Mouse (Mus musculus): ENCODE data around the gene Fblim1. TPM values are rescaled to one million over a fixed set of nuclear protein-coding genes. Genes with fewer than 3 reads are reported as not detected.

The Fblim1 gene
- polyA plus RNA-seq, 1 experiment from 2014 or later = 34.9 TPM

- DNase-seq (ENCODE audit: low spot score) (no peak), ATAC-seq (ENCODE audit: insufficient read depth, low FRiP score, low TSS enrichment) (no peak)
- H3K27ac ChIP-seq (ENCODE audit: low read depth, low read length) = peak overlapping the region; percentile 99
- no peaks in the 10 kb centered on the region for H3K9me3 ChIP-seq (ENCODE audit: control insufficient read depth, low read length)
- H3K9ac ChIP-seq (ENCODE audit: low read length) = peak overlapping the region; percentile 98
- WGBS = 29% methylated on average over 9 of the region's 9 CpGs
- peak overlapping the region; percentile 70 for H3K4me3 ChIP-seq (ENCODE audit: low read depth, low read length)
- peak overlapping the region; percentile 97 for H3K4me2 ChIP-seq (ENCODE audit: low read depth)
- no peaks in the 10 kb centered on the region for H3K27me3 ChIP-seq (ENCODE audit: control insufficient read depth, insufficient read depth, low read length)
- peaks cover 10% of the 10 kb centered on the region for H3K4me1 ChIP-seq (ENCODE audit: control insufficient read depth, insufficient read depth, low read length)
- no peaks in the 10 kb centered on the region for H3K36me3 ChIP-seq (ENCODE audit: control insufficient read depth, insufficient read depth, low read length)
These were observed 58.6 kb downstream of the Fblim1 start for GRCm38 (mm10) chr4:141547299-141547698.

- Histone ChIP-seq H3K27ac (ENCODE audit: low read depth, low read length) (peak overlapping the region; percentile 99), H3K9me3 (ENCODE audit: control insufficient read depth, low read length) (no peaks in the 10 kb centered on the region)
These were observed 59.3 kb downstream of the Fblim1 start for GRCm38 (mm10) chr4:141546334-141547200.

DNA sequence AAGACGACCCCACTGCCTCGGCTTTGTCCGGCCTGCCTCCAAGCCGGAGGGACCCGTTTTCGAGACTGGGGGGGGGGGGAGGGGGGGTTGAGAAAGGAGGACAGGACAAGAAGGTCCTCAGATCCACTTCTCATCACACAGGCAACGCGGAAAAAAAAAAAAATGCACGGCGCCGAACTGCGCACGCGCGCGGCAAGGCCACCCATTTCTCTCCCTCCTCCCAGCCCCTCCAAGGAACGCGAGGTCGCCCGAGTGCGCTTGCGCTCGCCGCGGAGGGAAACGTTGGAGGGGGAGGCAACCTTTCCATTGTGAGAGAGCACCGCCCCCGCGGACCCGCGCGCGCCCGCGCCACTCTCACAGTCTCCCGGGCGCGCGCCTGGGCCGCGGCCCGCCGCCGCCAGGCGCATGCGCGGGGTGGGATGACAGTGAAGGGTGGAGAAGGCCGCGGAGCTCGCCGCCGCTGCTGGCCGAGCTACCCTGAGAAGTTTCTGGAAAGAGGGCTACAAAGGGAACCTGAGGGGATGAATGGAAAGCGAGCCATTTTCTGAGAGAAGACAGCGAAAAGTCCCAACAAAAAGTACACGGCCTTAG lies 60.1 kb downstream of the Fblim1 start:
- no peaks in the 10 kb centered on the region for H3K9me3 ChIP-seq (ENCODE audit: control insufficient read depth, low read length)
- peak overlapping the region; percentile 98 for H3K9ac ChIP-seq (ENCODE audit: low read length)
- peak; percentile 42 for ATAC-seq (ENCODE audit: insufficient read depth, low FRiP score, low TSS enrichment)
- no peaks in the 10 kb centered on the region for H3K27me3 ChIP-seq (ENCODE audit: control insufficient read depth, insufficient read depth, low read length)
- H3K4me2 ChIP-seq (ENCODE audit: low read depth) = peak overlapping the region; percentile 97
- H3K4me1 ChIP-seq (ENCODE audit: control insufficient read depth, insufficient read depth, low read length) = peaks cover 15% of the 10 kb centered on the region
- DNase-seq (ENCODE audit: low spot score) = peak; percentile 100
- H3K36me3 ChIP-seq (ENCODE audit: control insufficient read depth, insufficient read depth, low read length) = no peaks in the 10 kb centered on the region
- H3K4me3 ChIP-seq (ENCODE audit: low read depth, low read length) = peak overlapping the region; percentile 70
- 0% methylated on average over 48 of the region's 56 CpGs for WGBS
- peak overlapping the region; percentile 99 for H3K27ac ChIP-seq (ENCODE audit: low read depth, low read length)

More at GRCm38 (mm10) chr4:141546334-141547200, 59.3 kb downstream of the Fblim1 start:
- Histone ChIP-seq H3K36me3 (ENCODE audit: control insufficient read depth, insufficient read depth, low read length) (no peaks in the 10 kb centered on the region), H3K4me3 (ENCODE audit: low read depth, low read length) (peak overlapping the region; percentile 70), H3K4me1 (ENCODE audit: control insufficient read depth, insufficient read depth, low read length) (peaks cover 13% of the 10 kb centered on the region), H3K9ac (ENCODE audit: low read length) (peak overlapping the region; percentile 98), H3K27me3 (ENCODE audit: control insufficient read depth, insufficient read depth, low read length) (no peaks in the 10 kb centered on the region), H3K4me2 (ENCODE audit: low read depth) (peak overlapping the region; percentile 97)
- DNase-seq (ENCODE audit: low spot score) (peak; percentile 92), ATAC-seq (ENCODE audit: insufficient read depth, low FRiP score, low TSS enrichment) (peak; percentile 85)
- 0% methylated on average over 85 of the region's 98 CpGs for WGBS

GRCm38 (mm10) chr4:141545071-141545742 lies 60.7 kb downstream of the Fblim1 start:
- no peaks in the 10 kb centered on the region for H3K36me3 ChIP-seq (ENCODE audit: control insufficient read depth, insufficient read depth, low read length)
- H3K4me3 ChIP-seq (ENCODE audit: low read depth, low read length) = peak overlapping the region; percentile 70
- WGBS = under 1% methylated on average over 45 of the region's 45 CpGs
- ATAC-seq (ENCODE audit: insufficient read depth, low FRiP score, low TSS enrichment) (peak; percentile 46), DNase-seq (ENCODE audit: low spot score) (no peak)
- H3K27me3 ChIP-seq (ENCODE audit: control insufficient read depth, insufficient read depth, low read length) = no peaks in the 10 kb centered on the region
- H3K4me1 ChIP-seq (ENCODE audit: control insufficient read depth, insufficient read depth, low read length) = peaks cover 15% of the 10 kb centered on the region
- peak overlapping the region; percentile 97 for H3K4me2 ChIP-seq (ENCODE audit: low read depth)
- H3K9ac ChIP-seq (ENCODE audit: low read length) = peak overlapping the region; percentile 98
- H3K9me3 ChIP-seq (ENCODE audit: control insufficient read depth, low read length) = no peaks in the 10 kb centered on the region
- peak overlapping the region; percentile 91 for H3K27ac ChIP-seq (ENCODE audit: low read depth, low read length)

DNA sequence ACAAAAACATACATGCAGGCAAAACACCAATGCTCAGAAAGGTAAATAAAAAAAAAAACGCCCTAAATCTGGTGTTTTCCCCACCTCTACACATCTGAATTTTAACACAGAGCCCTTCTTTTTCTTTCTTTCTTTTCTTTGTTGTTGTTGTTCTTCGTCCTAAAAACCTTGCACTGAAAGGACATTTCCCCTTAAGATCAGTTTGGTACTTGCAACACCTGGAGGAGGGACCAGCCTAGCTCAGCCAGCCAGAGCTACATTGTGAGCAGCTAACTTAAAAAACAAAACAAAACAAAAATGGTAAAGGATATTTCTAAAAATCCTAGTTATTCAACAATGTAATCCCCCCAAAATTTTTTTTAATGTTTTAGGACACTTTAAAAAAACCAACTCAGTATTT lies 61.4 kb downstream of the Fblim1 start:
- H3K27me3 ChIP-seq (ENCODE audit: control insufficient read depth, insufficient read depth, low read length) = no peaks in the 10 kb centered on the region
- DNase-seq (ENCODE audit: low spot score) = no peak
- H3K9ac ChIP-seq (ENCODE audit: low read length) = no peak overlapping the region
- no peak for ATAC-seq (ENCODE audit: insufficient read depth, low FRiP score, low TSS enrichment)
- peak overlapping the region; percentile 97 for H3K4me2 ChIP-seq (ENCODE audit: low read depth)
- peaks cover 15% of the 10 kb centered on the region for H3K4me1 ChIP-seq (ENCODE audit: control insufficient read depth, insufficient read depth, low read length)
- no peak overlapping the region for H3K27ac ChIP-seq (ENCODE audit: low read depth, low read length)
- no peaks in the 10 kb centered on the region for H3K9me3 ChIP-seq (ENCODE audit: control insufficient read depth, low read length)
- peak overlapping the region; percentile 70; the same call in 1 of the 2 replicates for H3K4me3 ChIP-seq (ENCODE audit: low read depth, low read length)
- 47% methylated on average over 2 of the region's 2 CpGs for WGBS
- no peaks in the 10 kb centered on the region for H3K36me3 ChIP-seq (ENCODE audit: control insufficient read depth, insufficient read depth, low read length)

DNA sequence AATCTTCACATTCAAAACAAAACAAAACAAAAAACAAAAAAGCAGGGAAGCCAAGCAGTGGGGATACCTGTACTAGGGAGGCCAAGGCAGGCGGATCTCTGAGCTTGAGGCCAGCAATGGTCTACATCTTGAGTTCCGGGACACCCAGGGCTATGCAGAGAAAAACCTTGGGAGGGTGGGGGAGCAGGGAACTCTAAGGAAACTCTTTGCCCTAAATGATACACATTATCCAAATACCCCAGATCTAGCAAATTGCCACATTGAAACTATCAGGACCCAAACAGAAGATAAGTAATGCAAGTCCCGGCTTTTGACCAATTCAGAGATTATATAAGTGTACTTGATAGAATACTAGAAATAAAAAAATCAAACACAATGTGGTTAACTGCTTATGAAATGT lies 62.3 kb downstream of the Fblim1 start:
- DNase-seq (ENCODE audit: low spot score) (no peak), ATAC-seq (ENCODE audit: insufficient read depth, low FRiP score, low TSS enrichment) (no peak)
- Histone ChIP-seq H3K4me3 (ENCODE audit: low read depth, low read length) (no peak overlapping the region), H3K4me2 (ENCODE audit: low read depth) (no peak overlapping the region), H3K36me3 (ENCODE audit: control insufficient read depth, insufficient read depth, low read length) (no peaks in the 10 kb centered on the region), H3K9ac (ENCODE audit: low read length) (no peak overlapping the region), H3K9me3 (ENCODE audit: control insufficient read depth, low read length) (no peaks in the 10 kb centered on the region), H3K4me1 (ENCODE audit: control insufficient read depth, insufficient read depth, low read length) (peaks cover 19% of the 10 kb centered on the region), H3K27me3 (ENCODE audit: control insufficient read depth, insufficient read depth, low read length) (no peaks in the 10 kb centered on the region), H3K27ac (ENCODE audit: low read depth, low read length) (no peak overlapping the region)
- 78% methylated on average over 3 of the region's 3 CpGs for WGBS

DNA sequence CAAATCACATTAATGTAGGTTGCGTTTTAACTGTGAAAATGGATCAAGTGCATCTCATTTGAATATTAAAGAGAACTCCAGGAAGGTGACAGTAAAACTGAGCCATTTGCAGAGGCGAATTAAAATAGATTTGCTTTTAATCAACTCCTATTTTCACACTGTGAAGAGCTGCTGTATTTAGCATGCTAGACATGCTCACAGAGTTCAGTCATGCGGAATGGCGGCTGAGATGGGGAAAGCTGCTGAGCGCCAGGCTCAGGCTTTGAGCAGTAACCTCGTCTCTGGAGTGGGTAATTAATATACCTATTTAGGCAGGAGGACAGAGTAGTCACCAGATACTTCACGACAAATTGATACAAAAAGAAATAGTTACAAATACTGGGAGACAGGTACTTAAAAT lies 64.0 kb downstream of the Fblim1 start:
- ATAC-seq (ENCODE audit: insufficient read depth, low FRiP score, low TSS enrichment) (no peak), DNase-seq (ENCODE audit: low spot score) (peak; percentile 68)
- WGBS = 32% methylated on average over 7 of the region's 7 CpGs
- H3K9ac ChIP-seq (ENCODE audit: low read length) = no peak overlapping the region
- H3K9me3 ChIP-seq (ENCODE audit: control insufficient read depth, low read length) = no peaks in the 10 kb centered on the region
- no peak overlapping the region for H3K4me3 ChIP-seq (ENCODE audit: low read depth, low read length)
- no peaks in the 10 kb centered on the region for H3K27me3 ChIP-seq (ENCODE audit: control insufficient read depth, insufficient read depth, low read length)
- no peak overlapping the region for H3K4me2 ChIP-seq (ENCODE audit: low read depth)
- H3K36me3 ChIP-seq (ENCODE audit: control insufficient read depth, insufficient read depth, low read length) = no peaks in the 10 kb centered on the region
- H3K27ac ChIP-seq (ENCODE audit: low read depth, low read length) = no peak overlapping the region
- peaks cover 13% of the 10 kb centered on the region for H3K4me1 ChIP-seq (ENCODE audit: control insufficient read depth, insufficient read depth, low read length)

DNA sequence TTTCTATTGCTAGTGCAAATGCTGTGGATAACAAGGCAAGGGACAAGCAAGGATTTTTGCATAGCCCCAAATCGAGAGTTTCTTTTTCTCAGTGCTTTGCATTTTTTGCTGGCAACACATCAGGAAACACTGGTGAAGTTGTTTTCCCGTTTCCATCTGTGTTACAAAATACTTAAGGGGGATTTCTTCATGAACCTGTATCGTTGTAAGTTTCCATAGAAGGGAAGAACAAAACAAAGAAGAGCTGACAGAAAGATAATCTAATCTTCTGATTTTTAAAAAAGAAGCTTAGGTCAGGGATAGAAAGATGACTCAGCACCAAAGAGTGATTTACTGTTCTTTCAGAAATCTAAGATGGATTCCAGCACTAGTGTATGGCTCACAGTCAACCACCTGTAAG lies 65.1 kb downstream of the Fblim1 start:
- Histone ChIP-seq H3K27ac (ENCODE audit: low read depth, low read length) (no peak overlapping the region), H3K27me3 (ENCODE audit: control insufficient read depth, insufficient read depth, low read length) (no peaks in the 10 kb centered on the region), H3K4me1 (ENCODE audit: control insufficient read depth, insufficient read depth, low read length) (peaks cover 15% of the 10 kb centered on the region), H3K36me3 (ENCODE audit: control insufficient read depth, insufficient read depth, low read length) (no peaks in the 10 kb centered on the region), H3K4me3 (ENCODE audit: low read depth, low read length) (no peak overlapping the region), H3K9me3 (ENCODE audit: control insufficient read depth, low read length) (no peaks in the 10 kb centered on the region), H3K9ac (ENCODE audit: low read length) (no peak overlapping the region), H3K4me2 (ENCODE audit: low read depth) (no peak overlapping the region)
- WGBS = 80% methylated on average over 3 of the region's 3 CpGs
- ATAC-seq (ENCODE audit: insufficient read depth, low FRiP score, low TSS enrichment) (no peak), DNase-seq (ENCODE audit: low spot score) (no peak)

Measured in neural tube, embryonic 11.5 days (tissue).